Comparison of ENCODE assay signal across 8 mouse cellular contexts in the genomic region with DNA sequence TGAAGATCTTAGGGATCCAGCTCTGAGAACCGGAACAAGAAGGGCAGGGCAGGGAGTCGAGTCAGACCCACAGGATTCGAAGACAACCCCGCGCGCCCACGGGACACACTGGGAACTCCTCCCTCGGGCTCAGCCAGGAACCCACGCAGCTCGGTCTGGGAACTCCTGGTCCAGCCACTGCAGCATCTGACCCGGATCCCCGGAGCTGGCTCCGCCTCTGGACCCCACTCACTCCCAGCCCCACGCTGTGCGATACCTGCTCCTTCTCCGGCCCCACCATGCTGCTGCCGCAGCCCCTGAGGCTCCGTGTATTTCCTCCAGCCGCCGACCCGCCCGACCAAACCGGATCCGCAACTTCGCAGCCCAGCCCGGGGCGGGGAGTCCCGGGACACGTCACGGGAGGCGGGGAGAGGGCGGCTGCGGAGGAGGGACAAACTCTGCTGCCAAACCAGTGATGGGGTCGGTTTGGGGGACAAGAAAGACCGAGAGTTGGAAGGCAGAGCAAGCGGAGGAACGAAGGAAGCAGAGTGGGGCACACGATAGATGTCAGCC. TPM values are rescaled to one million over a fixed set of nuclear protein-coding genes. Genes with fewer than 3 reads are reported as not detected.
DNase-seq lines count a peak whose midpoint lies in the region; ATAC-seq lines count a peak whose summit lies in the region.

TSS of gene Trpm4 (minus strand) at position 350 of the 552 bp plus-strand sequence.

- H3K9ac ChIP-seq in forebrain, embryonic 13.5 days, result peak within 1 kb of the TSS; percentile 76
- peak within 1 kb of the TSS; percentile 91 for H3K9ac ChIP-seq in heart, embryonic 16.5 days (ENCODE audit: low read length)
- H3K9ac ChIP-seq in neural tube, embryonic 14.5 days (replicated peaks; ENCODE audit: low read depth, low read length), result peak within 1 kb of the TSS; percentile 53

- under 1% methylated on average over 38 of the region's 38 CpGs for WGBS in forebrain, embryonic 13.5 days
- under 1% methylated on average over 38 of the region's 38 CpGs for WGBS in heart, embryonic 16.5 days
- under 1% methylated on average over 38 of the region's 38 CpGs for WGBS in neural tube, embryonic 14.5 days

- peak within 1 kb of the TSS; percentile 95 for H3K4me2 ChIP-seq in forebrain, embryonic 13.5 days
- H3K4me2 ChIP-seq in heart, embryonic 16.5 days (ENCODE audit: low read depth, low read length), result peak within 1 kb of the TSS; percentile 90
- H3K4me2 ChIP-seq in neural tube, embryonic 14.5 days (ENCODE audit: low read depth, low read length), result peak within 1 kb of the TSS; percentile 91

- peaks cover 35% of the 10 kb centered on the region for H3K27me3 ChIP-seq in forebrain, embryonic 13.5 days
- no peaks in the 10 kb centered on the region for H3K27me3 ChIP-seq in heart, embryonic 16.5 days (ENCODE audit: control insufficient read depth, insufficient read depth, low read length)
- H3K27me3 ChIP-seq in neural tube, embryonic 14.5 days (ENCODE audit: control insufficient read depth, insufficient read depth, low read length), result no peaks in the 10 kb centered on the region

- ATAC-seq in forebrain, embryonic 13.5 days, result peak; percentile 62
- peak; percentile 69 for ATAC-seq in heart, embryonic 16.5 days (replicated peaks; ENCODE audit: extremely low read depth, insufficient read depth, low FRiP score)
- peak; percentile 59; the same call in 1 of the 2 replicates for ATAC-seq in neural tube, embryonic 14.5 days (ENCODE audit: low read depth)

- peak within 1 kb of the TSS; percentile 52 for H3K4me3 ChIP-seq in forebrain, embryonic 13.5 days
- H3K4me3 ChIP-seq in heart, embryonic 16.5 days (ENCODE audit: low read length), result peak within 1 kb of the TSS; percentile 86
- peak within 1 kb of the TSS; percentile 51 for H3K4me3 ChIP-seq in neural tube, embryonic 14.5 days (ENCODE audit: low read depth, low read length)

- H3K36me3 ChIP-seq in forebrain, embryonic 13.5 days (ENCODE audit: poor library complexity, severe bottlenecking), result no peaks in the 10 kb centered on the region
- H3K36me3 ChIP-seq in heart, embryonic 16.5 days (ENCODE audit: control insufficient read depth, insufficient read depth), result no peaks in the 10 kb centered on the region
- H3K36me3 ChIP-seq in neural tube, embryonic 14.5 days (ENCODE audit: control insufficient read depth, insufficient read depth, low read length), result no peaks in the 10 kb centered on the region

- H3K27ac ChIP-seq in forebrain, embryonic 13.5 days, result no peak within 1 kb of the TSS
- H3K27ac ChIP-seq in heart, embryonic 16.5 days (ENCODE audit: low read length), result peak within 1 kb of the TSS; percentile 93
- H3K27ac ChIP-seq in neural tube, embryonic 14.5 days (ENCODE audit: low read depth, low read length), result peak within 1 kb of the TSS; percentile 22; the same call in 1 of the 2 replicates

- no peaks in the 10 kb centered on the region for H3K9me3 ChIP-seq in forebrain, embryonic 13.5 days (replicated peaks)
- no peaks in the 10 kb centered on the region for H3K9me3 ChIP-seq in heart, embryonic 16.5 days (replicated peaks; ENCODE audit: control insufficient read depth, low read length)
- H3K9me3 ChIP-seq in neural tube, embryonic 14.5 days (ENCODE audit: control insufficient read depth, low read length), result no peaks in the 10 kb centered on the region

- DNase-seq in CD8-positive naive resting alpha-beta T cell, adult 2 months (ENCODE audit: low read depth in 2 of 2, low spot score in 2 of 2), result peak; percentile 77 to 82
- DNase-seq in brain, embryonic 18.5 days (ENCODE audit: low read depth, low spot score), result peak; percentile 50
- DNase-seq in kidney, postnatal 25 days, result peak; percentile 86 to 92
- DNase-seq in lung, adult 18-20 months, result peak; percentile 89 to 93
- DNase-seq in thymus, adult 18-20 months, result peak; percentile 76 to 77

- peaks cover 22% of the 10 kb centered on the region for H3K4me1 ChIP-seq in forebrain, embryonic 13.5 days
- peaks cover 43% of the 10 kb centered on the region for H3K4me1 ChIP-seq in heart, embryonic 16.5 days (ENCODE audit: control insufficient read depth, insufficient read depth, low read length)
- H3K4me1 ChIP-seq in neural tube, embryonic 14.5 days (ENCODE audit: control insufficient read depth, insufficient read depth, low read length), result peaks cover 11% of the 10 kb centered on the region; the same call in 1 of the 2 replicates

RNA-seq across cellular contexts. Expression of gene Trpm4, which starts in this region (rescaled TPM):
- 5.0 and 6.4 TPM in 2 replicates for polyA plus RNA-seq in forebrain, embryonic 13.5 days (2015; fragmentation: Nextera tagmentation; extraction: Ambion mirVana)
- polyA plus RNA-seq in heart, embryonic 16.5 days (2015; fragmentation: Nextera tagmentation; extraction: Ambion mirVana), result 12.4 and 18.0 TPM in 2 replicates
- polyA plus RNA-seq in neural tube, embryonic 14.5 days (2014; fragmentation: Nextera tagmentation; extraction: Ambion mirVana), result 9.1 and 10.9 TPM in 2 replicates
